Mouse (Mus musculus): Measurements from ENCODE around the gene Daam2. TPM values are rescaled to one million over a fixed set of nuclear protein-coding genes. Genes with fewer than 3 reads are reported as not detected.

The Daam2 gene
- polyA plus RNA-seq (2015; fragmentation: Nextera tagmentation; extraction: Ambion mirVana) = 3.7 and 3.9 TPM in 2 replicates

- 1% methylated on average over 38 of the region's 38 CpGs for WGBS
- ATAC-seq = peak; percentile 94
- H3K4me3 ChIP-seq (replicated peaks) = peak within 1 kb of the TSS; percentile 44
- H3K4me2 ChIP-seq (replicated peaks) = peak within 1 kb of the TSS; percentile 66
- H3K9me3 ChIP-seq = no peaks in the 10 kb centered on the region
- H3K36me3 ChIP-seq = no peaks in the 10 kb centered on the region
- H3K9ac ChIP-seq = peak within 1 kb of the TSS; percentile 55
- peaks cover 6% of the 10 kb centered on the region; the same call in 1 of the 2 replicates for H3K4me1 ChIP-seq (replicated peaks)
- peak within 1 kb of the TSS; percentile 74 for H3K27ac ChIP-seq
- H3K27me3 ChIP-seq (replicated peaks) = 0 out of 2 replicates have a peak, but pooled peaks cover 3% of the 10 kb centered on the region
These were observed at the start of gene Daam2 for GRCm38 (mm10) chr17:49563830-49564470. Gene Daam2, minus strand, starts transcription at chr17:49564343.

- WGBS = 49% methylated on average over 8 of the region's 8 CpGs
These were observed 46.2 kb upstream of the Daam2 start for GRCm38 (mm10) chr17:49610296-49610695.

GRCm38 (mm10) chr17:49607351-49608027 is 43.3 kb upstream of the Daam2 start:
- no peak for ATAC-seq
- Histone ChIP-seq H3K27ac (no peak overlapping the region), H3K36me3 (no peaks in the 10 kb centered on the region), H3K4me1 (replicated peaks) (no peaks in the 10 kb centered on the region), H3K9ac (no peak overlapping the region), H3K4me3 (replicated peaks) (no peak overlapping the region), H3K4me2 (replicated peaks) (no peak overlapping the region), H3K27me3 (replicated peaks) (no peaks in the 10 kb centered on the region), H3K9me3 (no peaks in the 10 kb centered on the region)
- WGBS = 66% methylated on average over 7 of the region's 7 CpGs

More at GRCm38 (mm10) chr17:49610296-49610695, 46.2 kb upstream of the Daam2 start:
- Histone ChIP-seq H3K4me3 (replicated peaks) (no peak overlapping the region), H3K36me3 (no peaks in the 10 kb centered on the region), H3K4me1 (replicated peaks) (peaks cover 2% of the 10 kb centered on the region), H3K9me3 (no peaks in the 10 kb centered on the region), H3K9ac (no peak overlapping the region), H3K27ac (no peak overlapping the region), H3K27me3 (replicated peaks) (no peaks in the 10 kb centered on the region), H3K4me2 (replicated peaks) (no peak overlapping the region)
- ATAC-seq = no peak

- Histone ChIP-seq H3K9me3 (no peaks in the 10 kb centered on the region), H3K9ac (no peak overlapping the region), H3K4me2 (replicated peaks) (no peak overlapping the region), H3K4me1 (replicated peaks) (no peaks in the 10 kb centered on the region), H3K4me3 (replicated peaks) (no peak overlapping the region), H3K27me3 (replicated peaks) (no peaks in the 10 kb centered on the region), H3K36me3 (no peaks in the 10 kb centered on the region), H3K27ac (no peak overlapping the region)
- WGBS = 80% methylated on average over 4 of the region's 4 CpGs
- no peak for ATAC-seq
These were observed 41.3 kb upstream of the Daam2 start for GRCm38 (mm10) chr17:49605397-49605796.

- Histone ChIP-seq H3K36me3 (no peaks in the 10 kb centered on the region), H3K9me3 (no peaks in the 10 kb centered on the region), H3K27me3 (replicated peaks) (no peaks in the 10 kb centered on the region), H3K4me3 (replicated peaks) (no peak overlapping the region), H3K4me2 (replicated peaks) (no peak overlapping the region), H3K9ac (no peak overlapping the region), H3K4me1 (replicated peaks) (no peaks in the 10 kb centered on the region), H3K27ac (no peak overlapping the region)
- 43% methylated on average over 8 of the region's 8 CpGs for WGBS
- ATAC-seq = no peak
These were observed 25.9 kb upstream of the Daam2 start for GRCm38 (mm10) chr17:49590051-49590450.

GRCm38 (mm10) chr17:49582471-49582870 is 18.3 kb upstream of the Daam2 start:
- no peak overlapping the region for H3K27ac ChIP-seq
- no peaks in the 10 kb centered on the region for H3K4me1 ChIP-seq (replicated peaks)
- 27% methylated on average over 11 of the region's 11 CpGs for WGBS

GRCm38 (mm10) chr17:49577321-49577720 is 13.2 kb upstream of the Daam2 start:
- 96% methylated on average over 3 of the region's 3 CpGs for WGBS
- Histone ChIP-seq H3K9me3 (no peaks in the 10 kb centered on the region), H3K4me2 (replicated peaks) (no peak overlapping the region), H3K27ac (no peak overlapping the region), H3K9ac (no peak overlapping the region), H3K4me1 (replicated peaks) (no peaks in the 10 kb centered on the region), H3K27me3 (replicated peaks) (no peaks in the 10 kb centered on the region), H3K4me3 (replicated peaks) (no peak overlapping the region), H3K36me3 (no peaks in the 10 kb centered on the region)
- no peak for ATAC-seq

More at GRCm38 (mm10) chr17:49582471-49582870, 18.3 kb upstream of the Daam2 start:
- no peaks in the 10 kb centered on the region for H3K9me3 ChIP-seq
- no peaks in the 10 kb centered on the region for H3K36me3 ChIP-seq
- ATAC-seq = peak; percentile 73
- H3K4me3 ChIP-seq (replicated peaks) = no peak overlapping the region
- H3K4me2 ChIP-seq (replicated peaks) = no peak overlapping the region
- no peaks in the 10 kb centered on the region for H3K27me3 ChIP-seq (replicated peaks)
- no peak overlapping the region for H3K9ac ChIP-seq

- Histone ChIP-seq H3K9me3 (no peaks in the 10 kb centered on the region), H3K36me3 (no peaks in the 10 kb centered on the region), H3K4me2 (replicated peaks) (no peak overlapping the region), H3K27ac (no peak overlapping the region), H3K4me3 (replicated peaks) (no peak overlapping the region), H3K9ac (no peak overlapping the region), H3K27me3 (replicated peaks) (0 out of 2 replicates have a peak, but pooled peaks cover 3% of the 10 kb centered on the region), H3K4me1 (replicated peaks) (peaks cover 3% of the 10 kb centered on the region; the same call in 1 of the 2 replicates)
- 73% methylated on average over 8 of the region's 8 CpGs for WGBS
- ATAC-seq = no peak
These were observed 4.6 kb upstream of the Daam2 start for GRCm38 (mm10) chr17:49568717-49569116.

- peaks cover 6% of the 10 kb centered on the region; the same call in 1 of the 2 replicates for H3K4me1 ChIP-seq (replicated peaks)
- H3K9ac ChIP-seq = peak overlapping the region; percentile 55
- H3K4me3 ChIP-seq (replicated peaks) = peak overlapping the region; percentile 44
- H3K4me2 ChIP-seq (replicated peaks) = peak overlapping the region; percentile 66
- 0 out of 2 replicates have a peak, but pooled peaks have one; percentile 13 for ATAC-seq
- 0 out of 2 replicates have a peak, but pooled peaks cover 3% of the 10 kb centered on the region for H3K27me3 ChIP-seq (replicated peaks)
- H3K27ac ChIP-seq = peak overlapping the region; percentile 74
- H3K36me3 ChIP-seq = no peaks in the 10 kb centered on the region
- no peaks in the 10 kb centered on the region for H3K9me3 ChIP-seq
- WGBS = 20% methylated on average over 3 of the region's 3 CpGs
These were observed 346 bp upstream of the Daam2 start for GRCm38 (mm10) chr17:49564489-49564888.

- no peaks in the 10 kb centered on the region for H3K9me3 ChIP-seq
- 0 out of 2 replicates have a peak, but pooled peaks cover 3% of the 10 kb centered on the region for H3K27me3 ChIP-seq (replicated peaks)
- H3K4me2 ChIP-seq (replicated peaks) = peak overlapping the region; percentile 66
- peak overlapping the region; percentile 44 for H3K4me3 ChIP-seq (replicated peaks)
- peak overlapping the region; percentile 74 for H3K27ac ChIP-seq
- no peaks in the 10 kb centered on the region for H3K36me3 ChIP-seq
- peak; percentile 26; the same call in 1 of the 2 replicates for ATAC-seq
- H3K4me1 ChIP-seq (replicated peaks) = peaks cover 6% of the 10 kb centered on the region; the same call in 1 of the 2 replicates
- WGBS = 12% methylated on average over 4 of the region's 4 CpGs
- H3K9ac ChIP-seq = peak overlapping the region; percentile 55
These were observed 745 bp downstream of the Daam2 start for GRCm38 (mm10) chr17:49563416-49563780.

- Histone ChIP-seq H3K27me3 (replicated peaks) (0 out of 2 replicates have a peak, but pooled peaks cover 3% of the 10 kb centered on the region), H3K36me3 (no peaks in the 10 kb centered on the region), H3K9ac (peak overlapping the region; percentile 55), H3K4me3 (replicated peaks) (peak overlapping the region; percentile 44), H3K4me1 (replicated peaks) (peaks cover 6% of the 10 kb centered on the region; the same call in 1 of the 2 replicates), H3K4me2 (replicated peaks) (peak overlapping the region; percentile 66), H3K27ac (no peak overlapping the region; the same call in 1 of the 2 replicates), H3K9me3 (no peaks in the 10 kb centered on the region)
- 19% methylated on average over 5 of the region's 5 CpGs for WGBS
- 0 out of 2 replicates have a peak, but pooled peaks have one; percentile 16 for ATAC-seq
These were observed 1.3 kb downstream of the Daam2 start for GRCm38 (mm10) chr17:49562701-49563415.

- Histone ChIP-seq H3K4me3 (replicated peaks) (peak overlapping the region; percentile 44; the same call in 1 of the 2 replicates), H3K9me3 (no peaks in the 10 kb centered on the region), H3K27ac (no peak overlapping the region), H3K27me3 (replicated peaks) (0 out of 2 replicates have a peak, but pooled peaks cover 3% of the 10 kb centered on the region), H3K36me3 (no peaks in the 10 kb centered on the region), H3K9ac (no peak overlapping the region), H3K4me1 (replicated peaks) (peaks cover 6% of the 10 kb centered on the region; the same call in 1 of the 2 replicates), H3K4me2 (replicated peaks) (peak overlapping the region; percentile 66)
- WGBS = 55% methylated on average over 4 of the region's 4 CpGs
- ATAC-seq = no peak
These were observed 2.2 kb downstream of the Daam2 start for GRCm38 (mm10) chr17:49561985-49562384.
